Mouse (Mus musculus) mature B cell (primary cell): ENCODE measurements around the gene Cep83.

Source experiments
- in situ Hi-C: fragments of 300-500 bp; cut with MboI; formaldehyde crosslinking; loops from 2 replicates; pipeline ENCODE4 v1.14.3; 2019

The Cep83 gene

GRCm38 (mm10) chr10:94826436-94826835, 138.0 kb downstream of the Cep83 start:
- in situ Hi-C loops, result loop anchor here (25.0 kb wide), 1 partner anchor 111 kb away; the partner anchor contains the start of gene Plxnc1

- in situ Hi-C loops, result loop anchor here (25.0 kb wide), 1 partner anchor 110 kb away; the partner anchor contains the start of gene Plxnc1
Measured at GRCm38 (mm10) chr10:94827325-94827724, 138.9 kb downstream of the Cep83 start.

- in situ Hi-C loops, result loop anchor here (25.0 kb wide), 1 partner anchor 109 kb away; the partner anchor contains the start of gene Plxnc1
Measured at GRCm38 (mm10) chr10:94827890-94828733, 139.7 kb downstream of the Cep83 start.

GRCm38 (mm10) chr10:94828734-94829230, 140.3 kb downstream of the Cep83 start:
- in situ Hi-C loops, result loop anchor here (25.0 kb wide), 1 partner anchor 109 kb away; the partner anchor contains the start of gene Plxnc1

GRCm38 (mm10) chr10:94829407-94829806, 141.0 kb downstream of the Cep83 start:
- in situ Hi-C loops, result loop anchor here (25.0 kb wide), 1 partner anchor 108 kb away; the partner anchor contains the start of gene Plxnc1

- in situ Hi-C loops, result loop anchor here (25.0 kb wide), 1 partner anchor 101 kb away; the partner anchor contains the start of gene Plxnc1
Measured at GRCm38 (mm10) chr10:94835874-94836273, 147.4 kb downstream of the Cep83 start.
